Mouse (Mus musculus): ENCODE data around the gene Get4.

DNA sequence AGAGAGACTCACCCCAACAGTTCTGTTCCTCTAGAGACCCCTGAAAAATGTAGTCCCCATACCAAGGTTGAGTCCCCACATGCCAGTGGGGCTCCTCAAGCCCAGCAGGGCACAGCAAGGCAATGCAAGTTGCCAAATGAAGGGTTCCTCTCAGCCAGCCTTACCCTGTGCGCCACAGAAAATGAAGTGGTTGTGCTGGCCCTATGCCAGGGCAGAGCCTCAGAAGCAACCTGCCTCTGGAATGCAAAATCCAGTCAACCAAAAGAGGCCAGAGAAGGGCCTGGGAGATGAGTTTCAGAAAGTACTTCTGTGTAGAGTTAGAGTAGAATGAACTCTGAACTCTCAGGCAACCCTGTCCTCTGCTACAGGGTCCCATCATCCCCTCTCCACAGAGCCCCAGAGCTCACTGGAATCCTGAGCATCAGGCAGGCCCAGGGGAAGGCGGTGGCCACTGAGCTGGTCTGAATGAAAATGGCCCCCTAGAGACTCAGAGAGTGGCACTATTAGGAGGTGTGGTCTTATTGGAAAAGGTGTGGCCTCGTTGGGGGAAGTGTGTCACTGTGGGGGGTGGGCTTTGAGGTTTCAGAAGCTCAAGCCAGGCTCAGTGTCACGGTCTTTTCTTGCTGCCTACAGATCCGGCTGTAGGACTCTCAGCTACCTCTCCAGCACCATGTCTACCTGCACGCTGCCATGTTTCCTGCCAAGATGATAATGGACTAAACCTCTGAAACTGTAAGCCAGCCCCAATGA, 39.9 kb downstream of the Get4 start:
- TF ChIP-seq KAT2A (IDR thresholded peaks at IDR 0.05; ENCODE audit: insufficient replicate concordance, low read length) (no peak), MXI1 (IDR thresholded peaks at IDR 0.05; ENCODE audit: low read depth, low read length) (no peak), CTCF (conservative IDR thresholded peaks at IDR 0.05 in 1 of 2, IDR thresholded peaks at IDR 0.05 in 1 of 2; ENCODE audit: low read depth in 2 of 2, low read length in 2 of 2) (no peak), MYC (IDR thresholded peaks at IDR 0.05; ENCODE audit: low read depth, low read length) (no peak), POLR2A (IDR thresholded peaks at IDR 0.05; ENCODE audit: low read depth, low read length) (no peak), ZC3H11A (IDR thresholded peaks at IDR 0.05; ENCODE audit: low read depth, low read length) (no peak), MEF2A (IDR thresholded peaks at IDR 0.05; ENCODE audit: borderline replicate concordance, low read depth, low read length) (no peak), JUND (conservative IDR thresholded peaks at IDR 0.05; ENCODE audit: low read depth, low read length) (no peak)
